Mouse (Mus musculus) kidney, postnatal 0 days (tissue): ENCODE measurements around the gene Gm11172. TPM values are rescaled to one million over a fixed set of nuclear protein-coding genes. Genes with fewer than 3 reads are reported as not detected.

Experiments
- ATAC-seq: fragments of 200-750 bp; cut with Nextera tagmentation; replicated peaks from 2 replicates; pipeline ENCODE4 v1.8.0; 2017; ENCODE audit warnings: low read depth, moderate number of reproducible peaks, moderate TSS enrichment, moderate library complexity; ENCODE audit not compliant: low FRiP score
- DNase-seq: peaks from one replicate; pipeline ENCODE4 v3.0.0-alpha.2; 2016; ENCODE audit warnings: low spot score
- H3K27ac ChIP-seq: fragments of 300-500 bp; sonication (generic); 2 replicates; pipeline ENCODE4 v1.5.1; 2014; ENCODE audit warnings: mild to moderate bottlenecking
- H3K27me3 ChIP-seq: fragments of 300-500 bp; sonication (generic); 2 replicates; pipeline ENCODE4 v1.6.1; 2014; ENCODE audit warnings: low read length, mixed read lengths; ENCODE audit not compliant: insufficient read depth
- H3K36me3 ChIP-seq: fragments of 300-500 bp; sonication (generic); 2 replicates; pipeline ENCODE4 v1.6.1; 2014; ENCODE audit warnings: low read length, mixed read lengths; ENCODE audit not compliant: insufficient read depth
- H3K4me1 ChIP-seq: fragments of 300-500 bp; sonication (generic); replicated peaks from 2 replicates; pipeline ENCODE4 v1.6.1; 2014; ENCODE audit warnings: antibody characterized with exemption, low read length, mixed read lengths; ENCODE audit not compliant: insufficient read depth
- H3K4me2 ChIP-seq: fragments of 300-500 bp; sonication (generic); 2 replicates; pipeline ENCODE4 v1.6.1; 2014; ENCODE audit warnings: mild to moderate bottlenecking, low read length, moderate library complexity, mixed read lengths
- H3K4me3 ChIP-seq: fragments of 300-500 bp; sonication (generic); replicated peaks from 2 replicates; pipeline ENCODE4 v1.5.1; 2014; ENCODE audit warnings: low read depth, low read length
- H3K9ac ChIP-seq: fragments of 300-500 bp; sonication (generic); 2 replicates; pipeline ENCODE4 v1.6.1; 2014; ENCODE audit warnings: low read depth, low read length
- H3K9me3 ChIP-seq: fragments of 300-500 bp; sonication (generic); replicated peaks from 2 replicates; pipeline ENCODE4 v1.6.1; 2016; ENCODE audit warnings: low read length, inconsistent platforms, mixed read lengths
- CTCF ChIP-seq: IDR thresholded peaks from 2 replicates; pipeline ENCODE4 v1.5.1; 2016; ENCODE audit warnings: antibody characterized with exemption, low read depth, mild to moderate bottlenecking, moderate library complexity
- WGBS: fragments of 180-500 bp; shearing (Covaris S2); extraction: QIAGEN DNeasy Blood & Tissue Kit; methylation state at CpG from one replicate; pipeline ENCODE4 v1.1.7; 2014; 5-methylcytosine and 5-hydroxymethylcytosine counted together
- polyA plus RNA-seq: library from polyadenylated mRNA; unstranded; fragments of >200 nt; fragmentation: Nextera tagmentation; extraction: Ambion mirVana; gene quantifications from 2 replicates; pipeline ENCODE4 v1.2.1, GENCODE M21; 2015

The Gm11172 gene
- polyA plus RNA-seq, 1 experiment from 2014 or later: not detected

GRCm38 (mm10) chr16:10827269-10827668 is 14.6 kb downstream of the Gm11172 start:
- DNase-seq (no peak), ATAC-seq (no peak)
- Histone ChIP-seq H3K4me2 (no peak overlapping the region), H3K9me3 (no peaks in the 10 kb centered on the region), H3K36me3 (no peaks in the 10 kb centered on the region), H3K4me1 (no peaks in the 10 kb centered on the region), H3K27ac (no peak overlapping the region), H3K4me3 (no peak overlapping the region), H3K9ac (no peak overlapping the region), H3K27me3 (no peaks in the 10 kb centered on the region)
- WGBS: 92% methylated on average over 9 of the region's 9 CpGs
- TF ChIP-seq CTCF: no peak

DNA sequence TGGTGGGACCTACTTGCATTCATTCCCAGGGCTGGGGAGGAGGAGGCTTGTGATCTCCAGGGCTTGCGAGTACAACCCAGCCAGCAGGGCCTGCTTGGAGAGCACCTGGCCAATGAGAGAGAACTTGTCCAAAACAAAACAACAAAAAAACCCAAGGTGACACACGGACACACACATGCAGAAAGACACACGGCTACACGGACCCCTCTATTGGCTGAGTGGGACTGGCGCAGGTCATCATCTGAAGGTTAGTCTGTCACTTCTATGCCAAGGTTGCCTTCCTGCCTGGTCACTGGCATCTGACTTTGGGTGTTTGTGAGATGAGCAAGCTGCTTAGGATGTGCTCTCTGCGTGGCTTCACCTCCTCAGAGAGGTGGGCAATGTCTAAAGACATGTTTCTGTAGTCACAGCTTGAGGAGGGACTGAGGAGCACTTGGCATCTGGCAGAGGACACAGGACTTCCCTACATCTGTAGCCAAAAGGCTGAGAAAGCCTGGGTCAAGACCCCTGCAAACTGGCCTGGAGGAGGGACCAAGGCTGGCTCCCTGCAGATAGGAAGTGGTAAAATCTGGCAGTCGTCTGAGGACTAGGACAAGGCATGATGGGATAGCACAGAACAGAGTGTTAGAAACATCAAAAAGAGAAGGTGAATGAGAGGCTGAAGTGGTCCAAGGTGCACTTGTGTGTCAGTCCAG is 15.2 kb downstream of the Gm11172 start:
- ATAC-seq (no peak), DNase-seq (no peak)
- WGBS: 76% methylated on average over 7 of the region's 7 CpGs
- Histone ChIP-seq H3K4me1 (no peaks in the 10 kb centered on the region), H3K27ac (no peak overlapping the region), H3K4me3 (no peak overlapping the region), H3K4me2 (no peak overlapping the region), H3K9ac (no peak overlapping the region), H3K36me3 (no peaks in the 10 kb centered on the region), H3K27me3 (no peaks in the 10 kb centered on the region), H3K9me3 (no peaks in the 10 kb centered on the region)
- TF ChIP-seq CTCF: no peak

- no peak overlapping the region for H3K4me2 ChIP-seq
- no peak overlapping the region for H3K4me3 ChIP-seq
- no peak for TF ChIP-seq CTCF
- no peak; the same call in 1 of the 2 replicates for ATAC-seq
- no peak overlapping the region for H3K9ac ChIP-seq
- 55% methylated on average over 4 of the region's 4 CpGs for WGBS
- DNase-seq: no peak
- no peaks in the 10 kb centered on the region for H3K27me3 ChIP-seq
- no peaks in the 10 kb centered on the region for H3K36me3 ChIP-seq
- no peak overlapping the region for H3K27ac ChIP-seq
- no peaks in the 10 kb centered on the region for H3K9me3 ChIP-seq
- H3K4me1 ChIP-seq: no peaks in the 10 kb centered on the region
Observed at GRCm38 (mm10) chr16:10828461-10828805, 15.7 kb downstream of the Gm11172 start.

DNA sequence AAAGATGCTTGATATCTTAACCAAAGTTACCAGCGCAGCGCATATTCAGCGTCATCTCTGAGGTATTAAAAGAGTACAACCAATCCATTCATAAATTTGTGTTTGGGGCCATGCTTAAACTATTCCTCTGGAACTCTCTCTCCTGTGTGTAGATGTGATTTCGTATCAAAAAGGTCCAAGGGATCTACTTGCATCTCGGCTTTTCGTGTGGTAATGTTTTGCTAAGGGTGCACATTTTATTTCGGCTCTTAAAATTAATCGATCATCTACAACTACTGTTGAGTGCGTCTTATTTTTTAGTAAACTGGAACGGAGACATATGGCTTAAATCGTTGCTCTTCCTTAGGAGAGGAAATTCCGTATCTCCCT is 21.8 kb downstream of the Gm11172 start:
- Histone ChIP-seq H3K36me3 (no peaks in the 10 kb centered on the region), H3K4me1 (peaks cover 6% of the 10 kb centered on the region; the same call in 1 of the 2 replicates), H3K27me3 (no peaks in the 10 kb centered on the region), H3K9me3 (no peaks in the 10 kb centered on the region), H3K27ac (no peak overlapping the region), H3K9ac (0 out of 2 replicates have a peak overlapping the region, but pooled peaks have one; percentile 76), H3K4me2 (peak overlapping the region; percentile 94), H3K4me3 (peak overlapping the region; percentile 72)
- ATAC-seq: no peak
- 6% methylated on average over 12 of the region's 12 CpGs for WGBS
- TF ChIP-seq CTCF: no peak
- DNase-seq: no peak

DNA sequence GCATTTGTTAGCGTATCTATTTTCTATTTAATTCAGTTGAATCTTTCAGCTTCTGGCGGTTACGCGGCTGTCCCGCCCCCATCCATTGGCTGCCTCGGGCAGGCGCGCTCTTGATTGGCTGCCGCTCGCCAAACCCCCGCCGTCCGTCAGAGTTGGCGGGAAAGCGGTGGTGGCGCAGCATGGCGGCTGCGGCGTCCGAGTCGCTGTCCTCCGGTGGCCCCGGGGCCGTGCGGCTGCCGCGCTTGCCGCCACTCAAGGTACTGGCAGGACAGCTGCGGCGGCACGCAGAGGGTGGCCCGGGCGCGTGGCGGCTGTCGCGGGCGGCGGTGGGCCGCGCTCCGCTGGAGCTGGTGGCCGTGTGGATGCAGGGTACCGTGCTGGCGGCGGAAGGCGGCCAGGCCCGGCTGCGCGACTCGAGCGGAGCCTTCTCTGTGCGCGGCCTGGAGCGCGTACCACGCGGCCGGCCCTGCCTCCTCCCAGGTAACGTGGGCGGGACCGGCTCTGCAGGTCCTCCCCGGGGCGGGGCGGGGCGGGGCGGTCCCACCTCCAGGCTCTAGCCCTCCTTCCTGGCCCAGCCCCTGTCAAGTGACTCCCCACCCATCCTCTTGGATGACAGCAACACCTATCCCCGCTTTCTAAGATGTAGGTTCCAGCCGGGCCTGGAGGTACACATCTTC is 22.3 kb downstream of the Gm11172 start, which contains the start of gene Rmi2:
Gene Rmi2 (plus strand): TSS at position 149 of the 677 bp plus-strand sequence.
- DNase-seq: peak; percentile 93
- H3K9ac ChIP-seq: peak within 1 kb of the TSS; percentile 76
- H3K36me3 ChIP-seq: no peaks in the 10 kb centered on the region
- peak within 1 kb of the TSS; percentile 72 for H3K4me3 ChIP-seq
- H3K4me2 ChIP-seq: peak within 1 kb of the TSS; percentile 94
- peaks cover 6% of the 10 kb centered on the region; the same call in 1 of the 2 replicates for H3K4me1 ChIP-seq
- TF ChIP-seq CTCF: no peak
- peak; percentile 90 for ATAC-seq
- WGBS: under 1% methylated on average over 56 of the region's 69 CpGs
- no peaks in the 10 kb centered on the region for H3K27me3 ChIP-seq
- H3K27ac ChIP-seq: peak within 1 kb of the TSS; percentile 77
- H3K9me3 ChIP-seq: no peaks in the 10 kb centered on the region

DNA sequence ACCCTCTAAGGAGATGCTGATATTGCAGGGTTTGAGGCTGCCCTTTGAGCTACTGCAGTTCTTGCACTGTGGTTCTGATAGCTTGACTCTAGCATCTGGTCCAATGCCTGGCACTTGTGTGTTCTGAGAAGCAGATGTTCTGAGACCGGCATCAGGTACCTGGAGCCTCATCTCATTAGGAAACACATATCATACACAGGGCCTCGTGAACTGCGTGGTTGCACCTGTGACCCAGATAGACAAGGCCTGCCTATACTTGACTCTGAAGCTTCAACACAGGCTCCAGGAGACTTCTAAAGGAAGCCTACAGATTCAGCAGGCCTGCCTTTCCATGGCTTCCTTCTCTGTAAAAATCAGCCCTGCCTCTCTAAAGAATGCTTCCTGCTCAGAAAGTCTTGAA is 23.7 kb downstream of the Gm11172 start:
- TF ChIP-seq CTCF: no peak
- Histone ChIP-seq H3K27ac (no peak overlapping the region), H3K9me3 (no peaks in the 10 kb centered on the region), H3K4me1 (peaks cover 6% of the 10 kb centered on the region; the same call in 1 of the 2 replicates), H3K9ac (no peak overlapping the region), H3K36me3 (no peaks in the 10 kb centered on the region), H3K27me3 (no peaks in the 10 kb centered on the region), H3K4me3 (no peak overlapping the region), H3K4me2 (no peak overlapping the region)
- no peak for DNase-seq
- ATAC-seq: no peak
- 92% methylated on average over 3 of the region's 3 CpGs for WGBS
